Mouse (Mus musculus): ENCODE measurements around the gene Zmat3. TPM values are rescaled to one million over a fixed set of nuclear protein-coding genes. Genes with fewer than 3 reads are reported as not detected.

Gene Zmat3
- polyA plus RNA-seq, 1 experiment from 2014 or later: 10.6 TPM

GRCm38 (mm10) chr3:32334901-32335300 lies 30.9 kb downstream of the Zmat3 start:
- 92% methylated on average over 11 of the region's 11 CpGs for WGBS
- no peaks in the 10 kb centered on the region for H3K36me3 ChIP-seq (ENCODE audit: control insufficient read depth, insufficient read depth, low read length)
- ATAC-seq (ENCODE audit: insufficient read depth, low FRiP score, low TSS enrichment): no peak

GRCm38 (mm10) chr3:32333456-32334086 lies 32.2 kb downstream of the Zmat3 start:
- DNase-seq (ENCODE audit: low spot score) (peak; percentile 76), ATAC-seq (ENCODE audit: insufficient read depth, low FRiP score, low TSS enrichment) (peak; percentile 67; the same call in 1 of the 2 replicates)
- no peaks in the 10 kb centered on the region for H3K27me3 ChIP-seq (ENCODE audit: control insufficient read depth, insufficient read depth, low read length)
- no peak overlapping the region for H3K4me3 ChIP-seq (ENCODE audit: low read depth, low read length)
- 44% methylated on average over 7 of the region's 7 CpGs for WGBS
- H3K9ac ChIP-seq (ENCODE audit: low read length): no peak overlapping the region
- H3K27ac ChIP-seq (ENCODE audit: low read depth, low read length): no peak overlapping the region
- H3K9me3 ChIP-seq (ENCODE audit: control insufficient read depth, low read length): no peaks in the 10 kb centered on the region
- no peaks in the 10 kb centered on the region for H3K36me3 ChIP-seq (ENCODE audit: control insufficient read depth, insufficient read depth, low read length)
- H3K4me1 ChIP-seq (ENCODE audit: control insufficient read depth, insufficient read depth, low read length): no peaks in the 10 kb centered on the region
- H3K4me2 ChIP-seq (ENCODE audit: low read depth): no peak overlapping the region

More at GRCm38 (mm10) chr3:32334901-32335300, 30.9 kb downstream of the Zmat3 start:
- Histone ChIP-seq H3K4me3 (ENCODE audit: low read depth, low read length) (no peak overlapping the region), H3K27ac (ENCODE audit: low read depth, low read length) (no peak overlapping the region), H3K4me1 (ENCODE audit: control insufficient read depth, insufficient read depth, low read length) (no peaks in the 10 kb centered on the region), H3K4me2 (ENCODE audit: low read depth) (no peak overlapping the region), H3K9me3 (ENCODE audit: control insufficient read depth, low read length) (no peaks in the 10 kb centered on the region), H3K9ac (ENCODE audit: low read length) (no peak overlapping the region), H3K27me3 (ENCODE audit: control insufficient read depth, insufficient read depth, low read length) (no peaks in the 10 kb centered on the region)
- no peak for DNase-seq (ENCODE audit: low spot score)

- no peak overlapping the region for H3K4me2 ChIP-seq (ENCODE audit: low read depth)
- DNase-seq (ENCODE audit: low spot score) (no peak), ATAC-seq (ENCODE audit: insufficient read depth, low FRiP score, low TSS enrichment) (no peak)
- no peaks in the 10 kb centered on the region for H3K9me3 ChIP-seq (ENCODE audit: control insufficient read depth, low read length)
- H3K4me1 ChIP-seq (ENCODE audit: control insufficient read depth, insufficient read depth, low read length): no peaks in the 10 kb centered on the region
- no peaks in the 10 kb centered on the region for H3K36me3 ChIP-seq (ENCODE audit: control insufficient read depth, insufficient read depth, low read length)
- no peak overlapping the region for H3K9ac ChIP-seq (ENCODE audit: low read length)
- no peak overlapping the region for H3K4me3 ChIP-seq (ENCODE audit: low read depth, low read length)
- H3K27me3 ChIP-seq (ENCODE audit: control insufficient read depth, insufficient read depth, low read length): no peaks in the 10 kb centered on the region
- WGBS: 63% methylated on average over 15 of the region's 15 CpGs
- H3K27ac ChIP-seq (ENCODE audit: low read depth, low read length): no peak overlapping the region
Measured at GRCm38 (mm10) chr3:32317901-32318416, 47.9 kb downstream of the Zmat3 start.

- Histone ChIP-seq H3K27me3 (ENCODE audit: control insufficient read depth, insufficient read depth, low read length) (no peaks in the 10 kb centered on the region), H3K9me3 (ENCODE audit: control insufficient read depth, low read length) (no peaks in the 10 kb centered on the region), H3K9ac (ENCODE audit: low read length) (no peak overlapping the region), H3K4me3 (ENCODE audit: low read depth, low read length) (no peak overlapping the region), H3K4me2 (ENCODE audit: low read depth) (no peak overlapping the region), H3K27ac (ENCODE audit: low read depth, low read length) (no peak overlapping the region), H3K36me3 (ENCODE audit: control insufficient read depth, insufficient read depth, low read length) (no peaks in the 10 kb centered on the region), H3K4me1 (ENCODE audit: control insufficient read depth, insufficient read depth, low read length) (no peaks in the 10 kb centered on the region)
- ATAC-seq (ENCODE audit: insufficient read depth, low FRiP score, low TSS enrichment) (no peak; the same call in 1 of the 2 replicates), DNase-seq (ENCODE audit: low spot score) (peak; percentile 54)
- WGBS: 27% methylated on average over 12 of the region's 12 CpGs
Measured at GRCm38 (mm10) chr3:32317165-32317900, 48.5 kb downstream of the Zmat3 start.

GRCm38 (mm10) chr3:32314746-32315145 lies 51.1 kb downstream of the Zmat3 start:
- Histone ChIP-seq H3K9me3 (ENCODE audit: control insufficient read depth, low read length) (no peaks in the 10 kb centered on the region), H3K4me3 (ENCODE audit: low read depth, low read length) (no peak overlapping the region), H3K4me2 (ENCODE audit: low read depth) (no peak overlapping the region), H3K27ac (ENCODE audit: low read depth, low read length) (no peak overlapping the region), H3K4me1 (ENCODE audit: control insufficient read depth, insufficient read depth, low read length) (no peaks in the 10 kb centered on the region), H3K9ac (ENCODE audit: low read length) (no peak overlapping the region), H3K36me3 (ENCODE audit: control insufficient read depth, insufficient read depth, low read length) (no peaks in the 10 kb centered on the region), H3K27me3 (ENCODE audit: control insufficient read depth, insufficient read depth, low read length) (no peaks in the 10 kb centered on the region)
- ATAC-seq (ENCODE audit: insufficient read depth, low FRiP score, low TSS enrichment): no peak
- 92% methylated on average over 4 of the region's 4 CpGs for WGBS
- no peak for DNase-seq (ENCODE audit: low spot score)

GRCm38 (mm10) chr3:32304171-32304570 lies 61.6 kb downstream of the Zmat3 start:
- no peaks in the 10 kb centered on the region for H3K27me3 ChIP-seq (ENCODE audit: control insufficient read depth, insufficient read depth, low read length)
- no peak for ATAC-seq (ENCODE audit: insufficient read depth, low FRiP score, low TSS enrichment)
- no peak for DNase-seq (ENCODE audit: low spot score)
- no peak overlapping the region for H3K27ac ChIP-seq (ENCODE audit: low read depth, low read length)
- H3K9me3 ChIP-seq (ENCODE audit: control insufficient read depth, low read length): no peaks in the 10 kb centered on the region
- H3K9ac ChIP-seq (ENCODE audit: low read length): no peak overlapping the region
- no peak overlapping the region for H3K4me2 ChIP-seq (ENCODE audit: low read depth)
- H3K4me1 ChIP-seq (ENCODE audit: control insufficient read depth, insufficient read depth, low read length): no peaks in the 10 kb centered on the region
- H3K4me3 ChIP-seq (ENCODE audit: low read depth, low read length): no peak overlapping the region
- H3K36me3 ChIP-seq (ENCODE audit: control insufficient read depth, insufficient read depth, low read length): no peaks in the 10 kb centered on the region
- 49% methylated on average over 1 of the region's 1 CpGs for WGBS

GRCm38 (mm10) chr3:32292001-32292400 lies 73.8 kb downstream of the Zmat3 start:
- Histone ChIP-seq H3K36me3 (ENCODE audit: control insufficient read depth, insufficient read depth, low read length) (no peaks in the 10 kb centered on the region), H3K27me3 (ENCODE audit: control insufficient read depth, insufficient read depth, low read length) (no peaks in the 10 kb centered on the region), H3K9ac (ENCODE audit: low read length) (no peak overlapping the region), H3K4me1 (ENCODE audit: control insufficient read depth, insufficient read depth, low read length) (no peaks in the 10 kb centered on the region), H3K4me3 (ENCODE audit: low read depth, low read length) (no peak overlapping the region), H3K4me2 (ENCODE audit: low read depth) (no peak overlapping the region), H3K27ac (ENCODE audit: low read depth, low read length) (no peak overlapping the region), H3K9me3 (ENCODE audit: control insufficient read depth, low read length) (no peaks in the 10 kb centered on the region)
- WGBS: 59% methylated on average over 4 of the region's 4 CpGs
- ATAC-seq (ENCODE audit: insufficient read depth, low FRiP score, low TSS enrichment): no peak
- DNase-seq (ENCODE audit: low spot score): no peak
